Mouse (Mus musculus) hindbrain, postnatal 0 days (tissue): ENCODE results near the gene Cd81. TPM values are rescaled to one million over a fixed set of nuclear protein-coding genes. Genes with fewer than 3 reads are reported as not detected.

ENCODE experiments used
- ATAC-seq: fragments of 200-750 bp; cut with Nextera tagmentation; 2 replicates; pipeline ENCODE4 v1.8.0; 2017; ENCODE audit warnings: mild to moderate bottlenecking, moderate TSS enrichment, moderate library complexity
- DNase-seq: peaks from one replicate; pipeline ENCODE4 v3.0.0-alpha.2; 2015; ENCODE audit warnings: low spot score
- H3K27ac ChIP-seq: fragments of 300-500 bp; sonication (generic); 2 replicates; pipeline ENCODE4 v1.5.1; 2014; ENCODE audit warnings: mild to moderate bottlenecking
- H3K27me3 ChIP-seq: fragments of 300-500 bp; sonication (generic); 2 replicates; pipeline ENCODE4 v1.6.1; 2014; ENCODE audit warnings: low read length, mixed read lengths; ENCODE audit not compliant: insufficient read depth
- H3K36me3 ChIP-seq: fragments of 300-500 bp; sonication (generic); 2 replicates; pipeline ENCODE4 v1.6.1; 2014; ENCODE audit warnings: low read length, mixed read lengths; ENCODE audit not compliant: insufficient read depth
- H3K4me1 ChIP-seq: fragments of 300-500 bp; sonication (generic); 2 replicates; pipeline ENCODE4 v1.6.1; 2014; ENCODE audit warnings: antibody characterized with exemption, low read length, mixed read lengths; ENCODE audit not compliant: insufficient read depth
- H3K4me2 ChIP-seq: fragments of 300-500 bp; sonication (generic); 2 replicates; pipeline ENCODE4 v1.6.1; 2014; ENCODE audit warnings: low read depth, mild to moderate bottlenecking, low read length, moderate library complexity, mixed read lengths
- H3K4me3 ChIP-seq: fragments of 300-500 bp; sonication (generic); 2 replicates; pipeline ENCODE4 v1.5.1; 2014; ENCODE audit warnings: low read length
- H3K9ac ChIP-seq: fragments of 300-500 bp; sonication (generic); replicated peaks from 2 replicates; pipeline ENCODE4 v1.6.1; 2014; ENCODE audit warnings: mild to moderate bottlenecking, low read length, moderate library complexity, mixed read lengths
- H3K9me3 ChIP-seq: fragments of 300-500 bp; sonication (generic); 2 replicates; pipeline ENCODE4 v1.6.1; 2016; ENCODE audit warnings: low read length, mixed read lengths
- CTCF ChIP-seq: IDR thresholded peaks from 2 replicates; pipeline ENCODE4 v1.5.1; 2016; ENCODE audit warnings: antibody characterized with exemption, control low read depth, low read depth
- WGBS: fragments of 180-500 bp; shearing (Covaris S2); extraction: QIAGEN DNeasy Blood & Tissue Kit; methylation state at CpG from one replicate; pipeline ENCODE4 v1.1.7; 2014; 5-methylcytosine and 5-hydroxymethylcytosine counted together
- polyA plus RNA-seq: library from polyadenylated mRNA; unstranded; fragments of >200 nt; fragmentation: Nextera tagmentation; extraction: Ambion mirVana; gene quantifications from 2 replicates; pipeline ENCODE4 v1.2.1, GENCODE M21; 2015
- total RNA-seq: library from RNA; depleted of rRNA; stranded (reverse); fragments of >200 nt; gene quantifications from 2 replicates; pipeline ENCODE4 v1.2.3, GENCODE M21; 2014

The Cd81 gene
- total and polyA plus RNA-seq, 2 experiments from 2014 or later: 708 to 758 TPM

DNA sequence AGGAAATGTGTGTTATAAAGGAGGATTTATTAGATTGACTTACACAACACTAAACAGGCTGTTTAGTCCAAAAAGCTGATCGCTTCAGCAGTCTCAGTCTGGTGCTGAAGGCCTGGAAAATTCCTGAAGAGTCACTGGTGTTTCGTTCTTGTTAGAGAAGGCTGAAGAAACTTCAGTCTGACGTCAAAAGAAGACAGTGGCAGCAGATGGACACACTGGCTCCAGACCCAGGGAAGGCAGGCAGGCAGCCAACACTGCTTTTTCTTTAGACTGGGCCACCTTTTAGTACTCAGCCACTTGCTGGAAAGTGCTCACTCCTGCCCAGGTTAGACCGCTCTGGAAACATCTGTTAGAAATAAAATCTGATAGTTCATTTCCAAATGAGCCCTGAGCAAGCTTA lies 19.0 kb upstream of the Cd81 start:
- 71% methylated on average over 4 of the region's 4 CpGs for WGBS
- no peak for TF ChIP-seq CTCF

DNA sequence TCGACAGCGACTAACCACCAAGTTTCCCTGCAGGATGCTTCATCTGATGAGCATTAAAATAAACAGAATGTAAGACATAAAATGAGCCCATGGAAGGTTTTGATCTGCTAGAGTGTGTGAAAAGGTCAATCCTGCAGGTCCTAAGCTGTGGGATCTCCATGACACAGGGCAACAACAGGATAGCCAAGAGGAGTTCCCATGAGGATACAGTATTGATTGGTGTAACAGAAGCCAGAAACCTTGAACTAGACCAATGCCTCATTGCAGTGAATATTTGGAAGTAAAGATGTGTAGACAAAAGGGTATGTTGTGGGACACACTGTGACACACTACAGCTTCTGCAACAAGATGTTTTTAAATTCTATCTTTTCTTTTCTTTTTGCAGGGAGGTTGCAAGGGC lies 18.4 kb upstream of the Cd81 start:
- no peaks in the 10 kb centered on the region for H3K9me3 ChIP-seq
- no peak for DNase-seq
- WGBS: 92% methylated on average over 2 of the region's 2 CpGs
- TF ChIP-seq CTCF: no peak
- no peak overlapping the region for H3K4me2 ChIP-seq
- ATAC-seq: no peak
- H3K9ac ChIP-seq: no peak overlapping the region
- H3K4me3 ChIP-seq: no peak overlapping the region
- peaks cover 24% of the 10 kb centered on the region; the same call in 1 of the 2 replicates for H3K36me3 ChIP-seq
- H3K27me3 ChIP-seq: no peaks in the 10 kb centered on the region
- H3K27ac ChIP-seq: no peak overlapping the region
- H3K4me1 ChIP-seq: no peaks in the 10 kb centered on the region

More for the DNA sequence above, 19.0 kb upstream of the Cd81 start:
- no peak for ATAC-seq
- Histone ChIP-seq H3K9ac (no peak overlapping the region), H3K4me3 (no peak overlapping the region), H3K4me1 (no peaks in the 10 kb centered on the region), H3K27me3 (no peaks in the 10 kb centered on the region), H3K9me3 (no peaks in the 10 kb centered on the region), H3K27ac (no peak overlapping the region), H3K36me3 (peaks cover 19% of the 10 kb centered on the region; the same call in 1 of the 2 replicates), H3K4me2 (no peak overlapping the region)
- DNase-seq: no peak

DNA sequence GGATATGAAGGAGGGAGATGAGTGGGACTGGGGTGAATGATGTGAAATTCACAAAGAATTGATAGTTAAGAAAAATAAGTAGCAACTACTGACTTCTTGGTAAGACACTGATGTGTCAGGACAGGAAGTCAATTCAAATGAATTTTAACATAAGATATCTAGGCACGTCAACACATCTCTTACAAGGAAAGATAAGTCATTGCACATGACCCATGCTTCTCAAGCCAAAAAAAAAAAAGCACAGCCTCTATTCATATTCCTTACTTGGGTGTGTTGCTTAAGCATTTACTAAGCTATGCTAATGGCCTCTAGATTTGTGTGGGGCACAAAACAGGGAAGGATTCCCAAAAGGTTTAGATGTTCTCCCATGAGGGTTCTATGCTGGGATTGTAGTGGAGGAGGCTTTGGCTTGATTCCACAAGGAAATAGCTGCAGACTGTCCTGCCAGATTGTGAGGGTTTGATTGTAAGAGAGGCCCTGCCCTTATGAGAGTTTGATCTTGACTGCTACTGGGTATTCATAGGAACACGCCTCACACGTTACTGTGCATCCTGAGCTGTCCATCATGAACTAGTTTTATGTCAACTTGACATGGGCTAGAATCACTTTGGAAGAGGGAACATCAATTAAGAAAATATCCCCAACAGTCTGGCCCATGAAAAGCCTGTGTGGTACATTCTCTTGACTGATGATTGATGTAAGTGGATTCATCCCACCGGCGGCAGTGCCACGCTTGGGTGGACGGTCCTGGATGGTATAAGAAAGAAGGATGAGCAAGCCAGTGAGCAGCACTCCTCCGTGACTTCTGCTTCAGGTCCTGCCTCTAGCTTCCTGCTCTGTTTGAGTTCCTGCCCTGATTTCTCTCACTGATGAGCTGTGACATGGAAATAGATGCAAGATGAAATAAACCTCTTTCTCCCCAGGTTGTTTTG lies 17.8 kb upstream of the Cd81 start:
- no peaks in the 10 kb centered on the region for H3K27me3 ChIP-seq
- no peaks in the 10 kb centered on the region for H3K4me1 ChIP-seq
- no peaks in the 10 kb centered on the region for H3K9me3 ChIP-seq
- H3K27ac ChIP-seq: no peak overlapping the region
- WGBS: 92% methylated on average over 8 of the region's 8 CpGs
- no peak overlapping the region for H3K4me3 ChIP-seq
- DNase-seq: no peak
- no peak overlapping the region for H3K9ac ChIP-seq
- H3K36me3 ChIP-seq: peaks cover 31% of the 10 kb centered on the region; the same call in 1 of the 2 replicates
- TF ChIP-seq CTCF: no peak
- H3K4me2 ChIP-seq: no peak overlapping the region
- ATAC-seq: no peak

DNA sequence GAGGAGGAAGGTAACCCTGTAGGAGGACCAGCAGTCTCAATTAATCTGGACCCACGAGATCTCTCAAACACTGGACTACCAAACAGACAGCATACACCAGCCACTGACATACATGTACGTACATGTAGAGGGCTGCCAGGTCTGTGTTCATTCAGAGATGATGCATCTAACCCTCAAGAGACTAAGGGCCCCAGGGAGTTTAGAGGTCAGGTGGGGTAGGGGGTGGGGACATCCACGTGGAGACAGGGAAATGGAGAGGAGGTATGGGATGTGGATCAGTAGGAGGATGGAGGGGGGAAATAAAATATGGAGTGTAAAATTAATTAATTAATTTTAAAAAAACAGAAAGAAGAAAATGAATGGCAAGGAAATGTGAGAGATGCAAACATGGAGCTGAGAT lies 15.8 kb upstream of the Cd81 start:
- Histone ChIP-seq H3K9ac (no peak overlapping the region), H3K27ac (no peak overlapping the region), H3K9me3 (no peaks in the 10 kb centered on the region), H3K4me3 (no peak overlapping the region), H3K27me3 (no peaks in the 10 kb centered on the region), H3K36me3 (peaks cover 40% of the 10 kb centered on the region), H3K4me1 (no peaks in the 10 kb centered on the region), H3K4me2 (no peak overlapping the region)
- DNase-seq: no peak
- ATAC-seq: no peak
- 86% methylated on average over 3 of the region's 3 CpGs for WGBS
- no peak for TF ChIP-seq CTCF

DNA sequence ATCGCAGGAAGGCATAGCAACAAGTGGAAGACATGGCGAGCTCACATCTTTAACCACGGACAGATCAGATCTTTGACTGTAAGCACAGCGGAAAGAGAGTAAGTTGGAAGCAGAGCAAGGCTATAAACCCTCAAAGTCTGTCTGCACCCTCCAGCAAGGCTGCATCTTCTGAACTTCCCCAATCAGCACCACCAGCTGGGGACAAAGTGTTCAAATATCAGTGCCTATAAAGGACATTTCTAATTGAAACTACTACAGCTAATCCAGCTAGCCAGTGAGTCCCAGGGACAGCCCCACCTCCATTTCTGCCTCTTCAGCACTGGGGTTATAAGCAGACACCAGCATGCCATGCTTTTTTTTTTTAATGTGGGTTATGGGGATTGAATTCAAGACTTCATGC lies 15.2 kb upstream of the Cd81 start:
- no peak overlapping the region for H3K9ac ChIP-seq
- H3K4me2 ChIP-seq: no peak overlapping the region
- TF ChIP-seq CTCF: no peak
- H3K36me3 ChIP-seq: peaks cover 44% of the 10 kb centered on the region
- DNase-seq: no peak
- no peaks in the 10 kb centered on the region for H3K9me3 ChIP-seq
- H3K4me1 ChIP-seq: no peaks in the 10 kb centered on the region
- H3K27me3 ChIP-seq: no peaks in the 10 kb centered on the region
- 92% methylated on average over 4 of the region's 4 CpGs for WGBS
- H3K27ac ChIP-seq: no peak overlapping the region
- ATAC-seq: no peak
- no peak overlapping the region for H3K4me3 ChIP-seq

DNA sequence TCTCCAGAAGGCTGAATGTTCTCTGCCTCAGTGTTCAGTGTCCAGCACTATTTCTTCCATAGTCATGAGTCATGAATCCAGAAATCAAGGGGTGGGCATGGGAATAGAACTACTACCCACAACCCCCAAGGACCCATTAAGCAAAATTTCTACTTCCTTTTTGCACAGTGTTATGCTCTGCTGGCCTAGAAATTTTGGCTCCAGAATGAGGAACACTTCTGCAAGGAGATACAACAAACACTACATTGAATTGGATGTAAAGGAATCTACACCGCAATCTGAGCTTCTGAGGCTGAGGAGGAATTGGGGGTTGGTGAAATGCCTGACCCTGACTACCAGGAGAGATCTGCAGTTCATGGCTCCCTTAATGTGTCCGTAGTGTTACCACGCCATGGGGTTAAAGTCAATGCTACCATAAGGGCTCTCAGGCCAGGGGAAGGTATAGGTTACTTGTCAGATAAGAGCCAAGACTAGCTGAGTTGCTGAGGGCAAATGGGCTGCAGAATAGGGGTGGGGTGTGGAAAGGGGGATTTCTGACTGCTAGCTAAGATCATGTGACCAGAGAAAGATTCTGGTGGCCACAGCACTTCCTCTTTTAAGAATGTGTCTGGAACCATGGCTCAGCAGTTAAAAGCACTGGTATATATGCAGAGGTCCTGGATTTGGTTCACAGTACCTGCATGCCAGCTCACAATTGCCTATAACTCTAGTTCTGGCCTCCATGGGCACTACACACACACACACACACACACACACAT lies 14.2 kb upstream of the Cd81 start:
- H3K27me3 ChIP-seq: no peaks in the 10 kb centered on the region
- H3K9ac ChIP-seq: no peak overlapping the region
- no peak overlapping the region for H3K4me2 ChIP-seq
- TF ChIP-seq CTCF: no peak
- no peaks in the 10 kb centered on the region for H3K4me1 ChIP-seq
- WGBS: 95% methylated on average over 3 of the region's 3 CpGs
- no peak overlapping the region for H3K4me3 ChIP-seq
- ATAC-seq (no peak), DNase-seq (no peak)
- H3K27ac ChIP-seq: no peak overlapping the region
- H3K36me3 ChIP-seq: peaks cover 37% of the 10 kb centered on the region
- H3K9me3 ChIP-seq: no peaks in the 10 kb centered on the region
